17 mouse cellular contexts compared by ENCODE assay signal in genomic region chr1:62566596-62566995, GRCm38 (mm10).
"Had no signal": no experiment of that assay in that cellular context is flagged by ENCODE, and none has a peak within 500 bp of the region (broad histone marks: within the 10 kb centered on the region; RNA-seq: fewer than 3 reads in every experiment).

No protein-coding gene starts in this region.

- H3K4me1 ChIP-seq: lung, embryonic 15.5 days; megakaryocyte, embryonic 14.5 days; stomach, embryonic 15.5 days had no signal

- H3K27ac ChIP-seq: lung, embryonic 15.5 days; macrophage; midbrain, embryonic 13.5 days; midbrain, embryonic 15.5 days; neural tube, embryonic 12.5 days; stomach, embryonic 15.5 days; stomach, postnatal 0 days had no signal

- H3K27me3 ChIP-seq: lung, embryonic 15.5 days; megakaryocyte, embryonic 14.5 days; midbrain, embryonic 13.5 days; midbrain, embryonic 15.5 days; neural tube, embryonic 12.5 days; stomach, embryonic 15.5 days had no signal

- H3K36me3 ChIP-seq: lung, embryonic 15.5 days; midbrain, embryonic 13.5 days; midbrain, embryonic 15.5 days; neural tube, embryonic 12.5 days; stomach, embryonic 15.5 days had no signal

- H3K9me3 ChIP-seq: lung, embryonic 15.5 days; midbrain, embryonic 13.5 days; midbrain, embryonic 15.5 days; neural tube, embryonic 12.5 days; stomach, embryonic 15.5 days had no signal

- H3K9ac ChIP-seq: lung, embryonic 15.5 days; midbrain, embryonic 13.5 days; midbrain, embryonic 15.5 days; neural tube, embryonic 12.5 days; stomach, embryonic 15.5 days had no signal

- ATAC-seq: lung, postnatal 0 days; midbrain, embryonic 13.5 days; midbrain, embryonic 15.5 days had no signal

- DNase-seq: lung, adult 2 months; lung, postnatal 14 days; lung, postnatal 36 days; right cerebral cortex, postnatal 14 days; thymus, adult 2 months; thymus, postnatal 25 days; thymus, postnatal 4 days had no signal

- H3K4me2 ChIP-seq: lung, embryonic 15.5 days; midbrain, embryonic 11.5 days; midbrain, embryonic 13.5 days; midbrain, embryonic 15.5 days; neural tube, embryonic 12.5 days; stomach, embryonic 15.5 days had no signal

- H3K4me3 ChIP-seq: lung, embryonic 15.5 days; megakaryocyte, embryonic 14.5 days; midbrain, embryonic 13.5 days; midbrain, embryonic 15.5 days; neural tube, embryonic 12.5 days; stomach, embryonic 15.5 days had no signal
